Mouse (Mus musculus) liver (tissue): ENCODE measurements around the gene Fam19a4.

Experiments used
- DNase-seq: peaks from one replicate; pipeline ENCODE4 v3.0.0-alpha.2; 2020; ENCODE audit warnings: mixed read lengths

Fam19a4 gene

GRCm38 (mm10) chr6:97060074-97060681 is at the start of gene Fam19a4:
Fam19a4 (minus strand) TSS chr6:97060413.
- DNase-seq, result peak; percentile 33

- peak; percentile 13 for DNase-seq
Observed at GRCm38 (mm10) chr6:97106777-97107176, 46.6 kb upstream of the Fam19a4 start.

DNA sequence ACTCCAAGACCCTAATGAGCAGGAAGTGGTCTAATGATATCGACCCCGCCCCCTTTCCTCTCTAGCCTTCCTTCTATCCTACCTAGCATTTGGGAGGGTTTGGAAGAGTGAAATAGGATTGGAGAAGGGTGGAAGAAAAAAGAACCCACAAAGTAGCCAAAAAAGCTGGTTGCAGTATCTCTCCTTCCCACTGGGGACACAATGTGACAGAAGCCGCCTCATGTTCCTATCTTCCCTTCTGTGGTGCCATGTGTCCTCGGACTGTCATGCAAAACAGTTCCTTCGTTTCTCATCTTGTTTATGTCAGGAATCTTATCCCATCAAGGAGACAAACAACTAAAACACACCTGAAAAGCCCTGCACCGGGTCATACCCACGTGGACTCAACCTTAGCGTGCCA is 45.9 kb upstream of the Fam19a4 start:
- no peak for DNase-seq

DNA sequence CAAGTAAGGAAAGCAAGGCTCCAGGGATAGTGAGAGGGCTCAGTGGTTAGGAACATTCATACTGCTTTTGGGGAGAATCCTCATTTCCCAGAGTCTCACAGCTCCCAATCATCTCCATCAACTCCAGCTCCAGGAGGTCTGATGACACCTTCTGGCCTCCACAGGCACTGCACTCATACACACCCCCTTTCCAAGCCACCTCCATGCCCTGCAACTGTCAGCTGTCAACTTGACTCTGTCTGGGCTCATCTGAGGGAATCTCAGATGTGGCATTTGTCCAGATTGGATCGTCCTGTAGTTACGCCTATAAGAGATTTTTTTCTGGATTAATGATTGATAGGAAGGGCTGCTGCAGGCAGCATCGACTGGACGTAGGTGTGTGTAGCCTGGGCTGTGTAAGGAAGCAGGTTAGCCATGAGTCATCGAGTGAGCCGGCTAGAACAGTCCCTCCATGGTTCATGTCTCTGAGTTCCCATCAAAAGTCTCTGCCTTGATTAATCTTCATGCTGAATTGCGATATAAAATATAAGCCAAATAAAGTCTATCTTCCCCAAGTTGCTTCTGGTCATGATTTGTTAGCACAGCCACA is 44.1 kb upstream of the Fam19a4 start:
- DNase-seq, result no peak

- no peak for DNase-seq
Observed at GRCm38 (mm10) chr6:97101958-97102702, 41.9 kb upstream of the Fam19a4 start.

DNA sequence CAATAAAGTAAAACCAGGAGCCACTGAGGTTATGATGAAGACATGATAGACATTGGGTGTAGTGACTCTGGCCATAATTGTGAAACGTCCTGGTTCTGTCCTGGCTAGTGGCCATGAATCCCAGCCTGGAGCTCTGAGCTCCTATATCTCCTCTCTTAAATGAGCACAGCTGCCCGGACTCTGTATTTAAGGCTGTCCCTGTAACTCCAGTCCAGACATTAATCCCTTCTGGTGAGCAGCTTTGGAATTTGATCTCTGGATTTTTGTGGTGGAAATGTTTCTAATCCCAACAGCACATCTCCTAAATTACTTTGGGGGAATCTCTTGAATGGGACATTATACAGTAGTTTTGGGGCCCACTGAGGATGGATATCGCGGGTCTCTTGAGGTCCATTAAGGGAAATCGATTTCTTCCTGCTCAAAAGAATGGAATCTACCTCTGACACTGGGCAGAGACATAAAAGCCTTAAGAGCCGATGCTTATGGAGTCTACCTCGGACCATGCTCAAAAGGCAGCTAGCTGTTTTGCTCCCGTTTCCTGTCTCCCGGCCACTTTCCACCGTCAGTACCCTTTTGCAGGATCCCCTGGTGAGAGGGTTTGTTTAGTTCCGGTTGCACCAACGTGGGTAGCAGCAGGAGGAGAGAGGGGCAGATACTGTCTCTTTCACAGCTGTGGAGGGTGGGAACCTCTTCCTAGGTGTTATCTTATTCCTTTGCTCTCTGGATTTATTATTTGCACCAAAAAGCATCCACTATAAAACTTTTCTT is 41.2 kb upstream of the Fam19a4 start:
- DNase-seq, result no peak

DNA sequence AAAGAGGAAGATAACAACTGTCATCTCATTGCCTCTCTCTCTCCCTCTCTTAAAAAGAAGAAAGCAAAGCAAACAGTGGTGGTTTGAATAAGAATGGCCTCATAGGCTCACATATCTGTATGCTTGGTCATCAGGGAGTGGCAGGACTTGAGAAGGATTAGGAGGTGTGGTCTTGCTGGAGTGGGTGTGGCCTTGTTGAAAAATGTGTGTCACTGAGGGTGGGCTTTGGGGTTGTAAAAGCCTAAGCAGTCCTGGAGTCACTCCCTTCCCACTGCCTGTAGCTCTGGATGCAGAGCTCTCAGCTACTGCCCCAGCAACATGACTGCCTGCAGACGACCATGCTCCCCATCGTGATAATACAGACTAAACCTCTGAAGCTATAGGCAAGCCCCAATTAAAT is 22.1 kb upstream of the Fam19a4 start:
- no peak for DNase-seq

DNA sequence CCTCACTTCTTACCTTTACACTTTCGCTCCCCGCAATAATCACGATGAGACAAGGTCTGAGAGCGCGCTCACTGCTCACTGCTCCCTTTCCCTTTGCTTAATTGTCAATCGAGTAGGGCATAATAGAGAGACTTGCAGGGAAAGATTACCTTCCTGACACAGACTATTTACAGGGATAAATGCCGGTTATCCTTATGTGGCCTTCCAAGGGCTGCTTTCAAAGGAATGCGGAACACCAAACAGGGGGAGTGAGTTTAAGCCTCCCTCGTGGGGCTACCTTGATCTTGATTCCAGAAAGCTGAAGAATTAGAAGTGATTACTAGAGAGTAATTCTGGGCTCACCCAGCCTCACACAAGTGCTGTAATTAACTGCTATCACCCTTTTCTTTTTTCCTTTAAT is 19.8 kb upstream of the Fam19a4 start:
- no peak for DNase-seq

DNA sequence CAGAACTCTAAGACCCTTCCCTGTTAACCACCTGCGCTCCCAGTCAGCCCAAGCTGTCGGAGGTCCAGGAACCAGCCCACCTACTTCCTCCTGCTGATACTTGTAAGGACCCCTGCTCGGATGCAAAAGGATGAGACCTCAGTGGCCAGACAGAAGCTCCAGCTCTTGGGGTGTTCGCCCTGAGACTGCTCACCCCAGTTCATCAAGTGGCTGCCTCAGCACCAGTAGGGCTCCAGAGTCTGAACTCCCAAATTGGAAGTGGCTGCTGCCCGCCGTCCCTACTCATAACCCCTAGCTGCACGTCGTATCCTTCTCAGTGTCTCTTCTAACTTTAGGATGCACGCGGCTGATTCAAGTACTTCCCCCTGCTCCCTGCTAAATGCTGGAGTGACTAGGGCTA is 614 bp downstream of the Fam19a4 start:
- no peak for DNase-seq

DNA sequence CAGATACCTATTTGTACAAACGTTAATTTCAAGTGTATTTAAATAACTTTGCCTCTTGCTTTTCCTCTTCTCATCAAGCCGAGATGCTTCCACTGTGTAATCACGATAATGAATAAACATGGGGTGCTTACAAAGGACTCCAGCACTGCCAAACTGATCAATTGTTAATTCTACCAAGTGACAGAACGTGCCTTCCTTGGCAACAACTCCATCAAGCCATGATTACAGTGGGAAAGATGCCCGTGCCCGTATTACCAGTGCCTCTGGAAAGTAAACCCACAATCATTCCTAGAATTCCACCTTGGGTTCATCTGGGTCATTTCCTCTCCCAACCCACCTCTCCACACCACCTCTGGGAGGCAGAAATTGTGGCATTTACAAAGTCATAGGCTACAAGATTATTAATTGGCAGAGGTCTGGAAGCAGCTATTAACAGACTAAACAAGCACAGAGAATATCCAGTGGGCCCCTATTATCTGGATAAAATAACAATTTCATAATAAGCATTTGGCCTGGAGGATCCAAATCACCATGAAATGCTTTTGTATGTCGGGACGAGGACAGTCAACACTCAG is 7.9 kb downstream of the Fam19a4 start:
- no peak for DNase-seq

GRCm38 (mm10) chr6:97048403-97048802 is 11.8 kb downstream of the Fam19a4 start:
- DNase-seq, result no peak

DNA sequence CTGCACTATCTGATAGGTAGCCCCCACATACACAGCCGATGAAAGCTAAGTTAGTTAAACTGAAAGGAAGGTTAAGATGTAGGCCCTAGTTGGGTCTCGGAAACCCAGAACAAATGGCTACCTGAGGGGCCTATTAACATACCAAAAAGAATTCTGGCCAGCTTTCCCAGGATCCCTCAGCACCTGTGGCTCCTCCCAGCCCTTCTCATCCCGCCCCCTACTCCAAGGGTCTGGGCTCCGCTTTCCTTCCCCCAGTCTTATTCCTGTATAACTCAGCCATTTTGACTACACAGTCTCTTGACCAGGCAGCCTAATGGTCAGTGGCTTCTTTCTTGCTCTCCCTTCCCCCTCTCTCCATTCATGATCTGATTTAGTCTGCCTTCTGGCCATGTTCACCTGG is 13.7 kb downstream of the Fam19a4 start:
- DNase-seq, result no peak

DNA sequence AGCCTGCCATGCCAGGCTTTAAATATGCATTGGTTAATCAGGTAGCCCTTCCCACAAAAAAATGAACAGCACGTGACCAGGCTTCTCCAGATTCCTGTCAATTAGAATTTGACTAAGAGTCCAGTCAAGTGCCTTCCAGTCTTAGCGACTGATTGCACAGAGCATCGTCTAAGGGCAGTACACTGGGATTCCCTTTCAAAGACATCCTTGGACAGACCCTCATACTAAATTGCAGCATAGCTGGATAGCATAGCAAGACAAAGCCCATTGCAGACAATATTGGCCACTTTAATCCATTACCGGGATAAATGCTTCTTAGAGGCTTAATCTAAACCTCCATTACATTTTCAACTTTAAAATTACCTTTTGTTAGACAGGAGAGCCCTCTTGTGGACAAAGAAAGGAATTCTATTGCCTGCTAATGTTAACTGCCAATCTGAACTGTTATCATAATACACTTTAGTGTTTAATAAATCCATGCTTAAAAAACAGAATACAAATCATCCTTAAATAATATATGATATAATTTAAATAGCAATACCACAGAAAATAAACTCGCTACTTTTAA is 33.0 kb downstream of the Fam19a4 start:
- no peak for DNase-seq

DNA sequence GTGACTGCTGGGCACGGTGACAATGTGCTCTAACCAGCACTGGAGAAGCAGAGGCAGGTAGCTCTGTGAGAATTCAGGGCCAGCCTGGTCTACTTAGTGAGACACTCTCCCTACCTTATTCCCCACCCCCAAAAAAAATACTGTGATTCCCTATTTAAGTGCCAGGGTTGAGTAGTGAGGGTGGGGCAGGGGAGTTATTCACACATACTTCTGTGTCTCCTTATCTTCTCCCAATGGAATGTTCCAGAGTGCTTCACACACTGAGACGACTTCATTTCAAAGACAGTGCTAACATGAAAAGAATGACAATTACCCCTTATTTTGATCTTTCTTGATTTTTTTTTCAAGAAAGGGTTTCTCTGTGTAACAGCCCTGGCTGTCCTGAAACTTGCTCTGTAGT is 40.9 kb downstream of the Fam19a4 start:
- no peak for DNase-seq

GRCm38 (mm10) chr6:97016711-97017110 is 43.5 kb downstream of the Fam19a4 start:
- DNase-seq, result no peak

DNA sequence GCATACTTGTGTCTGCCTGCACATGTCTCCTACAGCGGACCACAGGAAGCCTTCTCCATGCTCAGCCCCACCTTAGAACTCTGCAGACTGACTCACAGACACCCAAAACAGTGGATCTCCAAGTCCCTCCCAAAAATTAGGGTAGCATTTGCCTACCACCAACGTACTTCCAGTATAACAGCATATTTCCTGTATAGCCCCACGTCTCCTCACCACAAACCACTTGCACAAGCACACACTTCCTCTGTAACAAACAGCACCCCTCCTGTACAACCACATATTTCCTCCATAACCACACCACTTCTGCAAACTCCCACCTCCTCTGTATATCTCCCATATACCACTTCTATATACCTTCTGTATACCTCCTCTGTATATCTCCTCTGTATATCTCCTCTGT is 44.2 kb downstream of the Fam19a4 start:
- no peak for DNase-seq

GRCm38 (mm10) chr6:97006513-97007094 is 53.6 kb downstream of the Fam19a4 start:
- peak; percentile 39 for DNase-seq

DNA sequence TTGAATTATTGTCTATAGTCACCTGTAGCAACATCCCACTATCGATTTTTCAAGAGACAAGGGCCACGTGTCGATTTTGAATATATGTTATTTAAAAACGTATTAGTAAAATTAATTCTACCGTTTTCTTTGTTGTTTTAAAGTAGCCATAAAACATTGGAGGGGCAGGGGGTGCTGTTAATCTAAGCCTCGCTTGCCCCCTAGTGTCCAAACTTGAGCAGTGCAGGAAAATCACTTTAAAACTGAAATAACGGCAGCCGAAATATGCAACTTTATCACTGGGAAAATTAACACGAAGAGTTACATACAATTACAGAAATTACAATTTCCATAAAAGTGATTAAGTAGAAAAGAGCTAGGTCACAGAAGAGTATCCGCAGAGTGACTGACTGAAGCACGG is 55.2 kb downstream of the Fam19a4 start:
- DNase-seq, result peak; percentile 7

DNA sequence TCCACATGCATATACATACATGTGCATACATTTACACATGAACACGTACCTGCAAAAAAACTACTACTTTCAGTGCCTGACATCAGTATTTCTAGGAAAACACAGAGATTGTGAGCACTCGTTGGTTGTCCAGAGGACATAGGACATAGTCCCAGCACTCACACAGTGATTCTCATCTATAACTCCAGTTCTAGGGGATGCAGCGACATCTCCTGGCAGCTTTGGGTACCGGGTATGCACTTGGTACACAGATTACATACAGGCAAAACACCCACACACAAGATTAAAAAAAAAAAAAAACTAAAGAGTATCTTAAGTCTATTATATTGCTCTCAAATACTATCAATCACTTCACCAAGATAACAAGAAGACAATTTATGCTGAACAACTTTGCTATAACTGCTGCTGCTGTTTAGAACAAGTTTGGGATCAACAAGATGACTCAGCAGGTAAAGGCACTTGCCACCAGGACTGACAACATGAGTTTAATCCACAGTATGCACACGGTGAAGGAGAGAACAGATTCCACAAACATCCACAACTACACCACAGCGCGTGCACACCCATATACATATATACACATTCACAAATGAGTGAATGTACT is 64.6 kb downstream of the Fam19a4 start:
- DNase-seq, result no peak

GRCm38 (mm10) chr6:96991741-96992140 is 68.5 kb downstream of the Fam19a4 start:
- no peak for DNase-seq

DNA sequence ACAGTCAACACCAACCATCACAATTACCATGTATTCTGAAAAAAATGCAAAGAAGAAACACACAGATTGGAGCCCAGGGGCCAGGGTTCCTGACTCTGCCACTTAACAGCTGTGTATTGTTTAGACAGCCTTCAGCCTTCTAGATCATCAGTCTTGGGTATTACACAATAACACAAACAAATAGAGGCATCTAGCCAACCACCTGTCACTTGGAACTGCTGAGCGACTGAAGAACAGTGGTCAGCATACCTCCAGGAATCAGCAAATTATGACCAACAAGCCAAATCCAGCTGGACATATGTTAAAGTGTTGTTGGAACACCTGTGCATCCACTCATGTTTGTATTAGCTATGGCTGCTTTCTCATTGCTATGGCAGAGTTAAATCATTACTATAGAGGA is 82.7 kb downstream of the Fam19a4 start:
- no peak for DNase-seq

- no peak for DNase-seq
Observed at GRCm38 (mm10) chr6:96944796-96945195, 115.4 kb downstream of the Fam19a4 start.
